Mouse (Mus musculus) C2C12 (cell line): Measurements from ENCODE around the gene Col17a1.

Experiments used
- CEBPB ChIP-seq: IDR thresholded peaks from one replicate; pipeline ENCODE4 v1.6.1; 2011; ENCODE audit warnings: low read depth, mild to moderate bottlenecking, control low read depth, moderate library complexity
- CTCF ChIP-seq: IDR thresholded peaks from one replicate; pipeline ENCODE4 v1.5.1; 2011; ENCODE audit not compliant: control insufficient read depth, insufficient read depth, insufficient read length
- FOSL1 ChIP-seq: IDR thresholded peaks from one replicate; pipeline ENCODE4 v1.8.0; 2011; ENCODE audit warnings: mild to moderate bottlenecking, low read length; ENCODE audit not compliant: poor library complexity, insufficient read depth, severe bottlenecking
- MAX ChIP-seq: IDR thresholded peaks from one replicate; pipeline ENCODE4 v1.6.1; 2011; ENCODE audit warnings: mild to moderate bottlenecking, control low read depth
- MYOD1 ChIP-seq: IDR thresholded peaks from one replicate; pipeline ENCODE4 v1.6.1; 2011; ENCODE audit warnings: low read depth; ENCODE audit not compliant: control insufficient read depth, insufficient read length
- MYOG ChIP-seq: IDR thresholded peaks from one replicate; pipeline ENCODE4 v1.6.1; 2011; ENCODE audit not compliant: control insufficient read depth, insufficient read length; ENCODE audit errors: extremely low read depth
- USF1 ChIP-seq: IDR thresholded peaks from one replicate; pipeline ENCODE4 v1.6.1; 2011; ENCODE audit warnings: low read depth, mild to moderate bottlenecking, control low read depth, moderate library complexity

- no peak for TF ChIP-seq MAX
- TF ChIP-seq CTCF, result no peak
- no peak for TF ChIP-seq USF1
- TF ChIP-seq MYOG, result no peak
- no peak for TF ChIP-seq FOSL1
- TF ChIP-seq MYOD1, result no peak
- no peak for TF ChIP-seq CEBPB
These were observed 42.8 kb downstream of the Col17a1 start for GRCm38 (mm10) chr19:47649071-47649470.
